Mouse (Mus musculus) gastrocnemius, postnatal 4 days (tissue): Measurements from ENCODE around the gene Col5a1. TPM values are rescaled to one million over a fixed set of nuclear protein-coding genes. Genes with fewer than 3 reads are reported as not detected.
A peak's percentile ranks its signal among the peaks of the same experiment; 100 is the strongest.

Source experiments
- DNase-seq, 2 experiments: peaks; one replicate each; pipeline ENCODE4 v3.0.0; 2021 to 2022; ENCODE audit warnings: low spot score in 2 of 2, mixed read lengths in 2 of 2
- total RNA-seq, 2 experiments: library from RNA; stranded (reverse); gene quantifications; 2 replicates each; pipeline ENCODE4 v1.2.3; 2021

Col5a1 gene
- total RNA-seq, 2 experiments from 2014 or later, result 479 to 480 TPM

DNA sequence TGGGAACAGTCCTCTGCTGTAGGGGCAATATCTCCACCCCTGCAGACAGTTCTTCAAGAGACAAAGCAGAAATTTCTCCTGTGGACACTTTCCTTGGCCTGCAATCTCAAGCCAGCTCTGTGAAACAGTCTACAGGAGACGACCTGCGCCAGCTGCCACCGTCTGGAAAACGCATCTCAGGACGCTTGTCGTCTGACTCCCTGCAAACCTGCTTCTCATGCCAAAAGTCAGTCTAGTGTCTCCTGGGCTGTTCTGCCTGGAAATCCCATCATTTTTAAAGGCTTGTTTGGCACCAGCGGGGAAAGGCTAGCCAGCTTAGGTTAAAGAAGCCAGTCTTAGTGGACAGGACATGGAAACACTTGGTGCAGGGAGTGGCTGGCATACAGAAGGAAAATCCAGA, 2.9 kb upstream of the Col5a1 start:
- DNase-seq, result no peak

DNA sequence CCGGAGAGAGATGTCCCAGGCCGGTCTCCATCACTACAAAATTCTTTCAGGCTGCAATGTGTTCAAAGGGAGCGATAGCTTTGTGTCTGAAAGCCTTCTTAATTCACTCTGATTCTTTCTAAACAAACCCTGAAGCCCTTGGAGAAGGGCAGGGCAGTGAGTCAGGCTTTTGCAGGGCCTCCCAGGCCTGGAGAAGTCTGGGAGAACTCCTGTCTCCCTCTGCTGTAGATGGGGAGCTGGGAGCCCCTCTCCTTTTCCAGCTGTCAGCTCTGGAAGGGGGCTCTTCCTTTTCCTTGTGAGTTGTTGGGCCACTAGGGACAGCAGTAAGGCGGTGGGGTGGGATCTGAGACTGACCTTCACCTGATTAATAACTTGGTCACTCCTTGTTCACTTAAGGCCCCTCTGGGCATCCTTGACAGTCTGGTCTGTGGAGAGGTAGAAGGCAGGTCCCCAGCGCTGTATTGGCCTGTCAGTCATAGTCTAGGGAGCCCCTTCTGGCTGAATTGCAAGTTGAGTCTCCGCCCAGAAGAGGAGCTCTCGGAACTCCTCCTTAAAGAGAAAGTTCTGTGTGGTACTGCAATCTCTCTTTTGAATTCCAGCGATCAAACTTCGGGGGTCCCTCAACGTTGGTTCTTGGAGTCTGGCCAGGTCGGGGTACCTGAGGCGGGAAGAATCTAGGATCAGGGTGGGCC, 623 bp upstream of the Col5a1 start:
- DNase-seq, result no peak

DNA sequence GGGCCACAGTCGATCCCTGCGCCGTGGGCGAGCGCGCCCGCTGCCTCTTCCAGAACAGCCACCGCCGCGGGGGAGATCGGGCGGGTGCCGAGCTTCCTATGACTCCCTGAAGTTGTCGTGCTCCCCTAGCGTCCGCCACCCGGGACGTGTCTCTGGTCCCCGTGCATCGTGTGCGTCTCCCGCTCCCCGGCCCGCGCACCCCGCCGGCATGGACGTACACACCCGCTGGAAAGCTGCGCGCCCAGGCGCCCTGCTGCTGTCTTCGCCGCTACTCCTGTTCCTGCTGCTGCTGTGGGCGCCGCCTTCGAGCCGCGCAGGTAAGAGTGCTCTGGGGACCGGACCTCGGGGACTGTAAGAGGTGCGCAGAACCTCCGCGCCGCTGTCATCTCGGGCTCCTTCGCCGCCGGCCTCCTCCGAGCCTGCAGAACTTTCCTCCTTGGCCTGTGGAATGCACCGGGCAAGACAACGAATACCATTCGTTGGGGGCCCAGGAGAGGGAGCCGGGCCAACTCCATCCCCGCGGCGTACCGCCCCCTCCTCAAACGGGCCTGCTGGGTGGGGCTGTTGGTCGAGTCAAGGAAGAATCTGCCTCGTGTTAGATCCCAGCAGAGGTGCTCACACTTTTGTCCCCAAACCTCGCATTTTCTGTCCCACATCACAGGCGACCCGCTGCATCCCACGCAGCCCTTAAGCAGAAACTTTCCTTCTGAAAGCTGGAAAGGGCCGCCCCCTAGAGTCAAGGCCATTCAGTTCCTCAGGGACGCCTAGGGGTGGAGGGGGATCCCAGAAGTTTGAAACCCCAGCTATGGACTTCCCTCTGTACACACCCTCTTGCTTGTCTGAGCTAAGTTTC, 609 bp downstream of the Col5a1 start:
- DNase-seq, result peak in 1 of 2 experiments; percentile 69

DNA sequence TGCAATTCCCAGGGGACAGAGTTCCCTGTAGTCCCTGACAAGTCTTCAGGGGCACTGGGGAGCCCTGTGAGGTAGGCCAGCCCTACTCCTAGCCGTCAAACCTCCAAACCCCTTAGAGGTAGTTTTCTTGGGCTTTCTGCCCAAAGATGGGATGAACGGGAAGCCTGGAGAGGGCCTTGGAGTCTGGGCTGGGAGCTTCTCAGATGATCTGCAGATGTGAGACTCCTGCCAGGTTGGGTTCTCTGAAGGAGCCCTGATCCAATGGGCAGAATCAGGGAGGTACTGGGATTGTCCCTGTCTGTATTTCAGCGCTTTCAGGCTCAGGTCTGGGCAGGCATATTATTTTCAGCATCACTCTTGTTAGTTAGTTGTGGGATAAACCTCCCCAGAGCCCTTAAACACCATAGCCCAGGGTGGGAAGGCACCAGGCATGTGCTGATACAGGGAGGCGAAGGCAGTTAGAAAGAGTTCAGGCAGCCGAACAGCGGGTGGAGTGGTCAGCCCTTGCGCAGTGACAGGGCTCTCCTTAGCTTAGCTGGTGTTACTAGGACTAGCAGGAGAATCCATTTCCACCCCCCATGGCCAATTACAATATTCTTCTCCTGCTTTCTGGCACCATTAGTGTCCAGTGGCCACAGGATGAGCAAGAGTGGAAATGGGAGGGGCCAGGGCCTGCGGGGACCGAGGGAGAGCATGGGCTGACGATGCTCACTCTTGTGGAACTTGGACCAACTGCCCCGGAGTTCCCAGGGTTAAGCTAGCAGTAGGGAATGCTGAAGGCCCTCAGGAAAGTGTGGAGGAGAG, 1.4 kb downstream of the Col5a1 start:
- DNase-seq, result peak in 1 of 2 experiments; percentile 63

DNA sequence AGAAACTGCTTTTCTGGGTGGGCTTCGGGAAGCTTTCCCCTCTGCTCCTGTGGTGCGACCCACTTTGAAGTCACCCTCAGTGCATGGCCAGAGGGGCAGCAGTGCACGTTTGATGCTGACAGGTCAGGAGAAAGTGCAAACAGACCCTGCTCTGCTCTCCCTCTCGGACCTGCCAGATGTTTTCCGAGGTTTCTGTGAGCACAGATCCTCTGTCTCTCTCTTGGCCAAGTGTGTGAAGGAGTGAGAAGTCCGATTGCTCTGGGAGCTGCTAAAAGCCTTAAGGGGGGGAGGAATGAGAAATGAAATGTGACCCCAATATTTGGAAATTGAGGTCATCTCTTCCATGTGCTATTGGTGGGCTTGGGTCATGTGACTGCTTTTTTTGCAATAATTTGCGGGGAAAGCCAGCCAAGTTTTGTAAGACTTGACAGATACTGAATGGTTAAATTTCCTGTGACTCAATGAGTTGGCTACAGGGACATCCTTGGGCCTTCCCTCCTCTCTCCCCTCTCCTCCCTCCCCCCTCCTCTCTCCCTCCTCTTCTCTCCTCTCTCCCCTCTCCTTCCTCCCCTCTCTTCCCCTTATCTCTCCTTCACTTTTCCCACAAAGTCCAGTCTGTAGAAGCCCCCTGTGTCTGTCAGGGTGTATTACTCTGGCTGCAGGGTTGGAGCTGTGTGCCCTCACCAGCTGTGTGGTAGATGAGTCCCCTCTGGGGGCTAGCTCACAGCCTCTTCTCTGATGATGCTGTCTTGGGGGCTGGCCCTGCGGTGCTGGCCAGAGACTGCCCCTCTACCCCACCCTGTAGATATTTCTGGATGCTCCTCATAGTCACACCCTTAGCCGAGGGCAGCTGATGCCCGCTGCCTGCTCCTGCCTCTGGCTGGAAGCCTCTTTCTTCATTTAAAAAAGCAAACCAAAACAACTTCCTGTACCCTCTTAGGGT, 2.6 kb downstream of the Col5a1 start:
- DNase-seq, result peak in 1 of 2 experiments; percentile 65

DNA sequence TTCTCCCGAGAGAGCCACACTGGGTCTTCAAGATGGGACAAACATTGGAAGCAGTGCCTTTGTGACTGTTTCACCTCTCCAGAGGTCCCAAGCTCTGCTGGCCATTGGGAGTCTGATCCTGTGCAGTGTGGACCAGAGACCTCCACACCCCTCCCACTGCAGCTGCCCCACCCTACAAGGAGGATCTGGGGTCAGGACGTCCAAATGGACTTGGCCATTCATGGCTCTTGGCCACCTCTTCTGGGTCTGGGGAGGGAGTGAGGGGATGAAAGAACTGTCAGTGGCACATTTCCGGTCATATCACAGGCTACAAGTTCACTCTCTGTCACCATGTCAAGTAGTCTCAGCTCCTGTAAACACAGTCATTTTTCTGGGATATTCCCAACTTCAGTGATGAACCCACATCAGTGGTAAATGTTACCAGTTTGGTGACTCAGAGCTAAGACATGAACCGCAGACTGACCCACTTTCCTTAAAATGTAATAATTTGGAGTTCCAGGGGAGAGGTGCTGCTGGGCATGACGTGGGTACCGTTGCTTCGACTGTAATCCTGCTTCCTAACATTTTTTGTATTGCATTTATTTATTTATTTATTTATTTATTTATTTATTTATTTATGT, 5.8 kb downstream of the Col5a1 start:
- DNase-seq, result no peak

DNA sequence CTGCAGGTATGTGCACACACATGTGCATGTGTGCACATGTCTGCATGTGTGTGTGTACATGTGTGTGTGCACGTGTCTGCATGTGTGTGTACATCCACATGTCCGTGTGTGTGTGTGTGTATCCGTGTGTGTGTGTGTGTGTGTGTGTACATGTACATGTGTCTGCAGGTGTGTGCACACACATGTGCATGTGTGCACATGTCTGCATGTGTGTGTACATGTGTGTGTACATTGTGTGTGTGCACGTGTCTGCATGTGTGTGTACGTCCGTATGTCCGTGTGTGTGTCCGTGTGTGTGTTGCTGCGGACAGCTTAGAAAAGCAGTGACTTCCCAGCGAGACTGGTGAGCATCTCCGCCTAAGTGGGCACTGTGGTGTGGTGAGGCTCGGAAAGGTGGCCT, 6.8 kb downstream of the Col5a1 start:
- DNase-seq, result no peak

DNA sequence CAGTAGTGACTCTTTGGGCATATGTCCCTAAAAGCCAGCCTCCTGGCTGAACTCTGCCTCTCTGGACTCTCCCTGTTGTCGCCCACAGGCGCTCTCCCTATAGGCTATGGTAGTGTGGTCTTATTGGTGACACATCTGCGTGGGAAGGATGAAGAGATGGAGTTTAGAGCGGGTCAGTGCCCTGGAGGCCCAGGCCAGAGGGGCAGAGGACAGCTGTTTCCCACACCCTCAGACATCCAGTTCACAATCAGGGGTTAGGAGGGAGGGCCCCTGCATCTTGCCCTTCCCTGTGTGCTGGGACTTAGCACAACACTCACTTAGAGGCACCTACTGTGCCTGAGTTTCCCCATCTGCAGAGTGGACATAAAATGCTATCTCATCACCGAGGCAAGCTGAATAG, 8.8 kb downstream of the Col5a1 start:
- no peak for DNase-seq

DNA sequence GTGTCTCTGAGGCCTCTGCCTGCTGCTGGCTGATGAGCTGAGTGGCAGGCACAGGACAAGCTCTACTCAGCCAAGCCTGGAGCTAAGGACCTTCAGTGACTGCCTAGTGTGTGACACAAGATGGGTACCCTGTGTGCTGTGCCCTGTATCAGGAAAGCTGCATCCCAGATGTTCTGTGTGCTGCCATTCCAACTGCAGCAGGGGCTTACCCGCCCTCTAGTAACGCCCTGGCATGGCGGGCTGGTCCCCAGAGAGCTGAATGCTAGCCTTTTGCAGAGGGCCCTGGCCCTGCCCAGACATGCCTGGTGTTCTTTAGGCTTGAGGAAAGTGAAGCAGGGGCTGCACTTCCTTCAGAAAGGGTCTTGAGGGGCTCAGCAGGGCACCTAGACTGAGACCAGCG, 9.4 kb downstream of the Col5a1 start:
- no peak for DNase-seq

DNA sequence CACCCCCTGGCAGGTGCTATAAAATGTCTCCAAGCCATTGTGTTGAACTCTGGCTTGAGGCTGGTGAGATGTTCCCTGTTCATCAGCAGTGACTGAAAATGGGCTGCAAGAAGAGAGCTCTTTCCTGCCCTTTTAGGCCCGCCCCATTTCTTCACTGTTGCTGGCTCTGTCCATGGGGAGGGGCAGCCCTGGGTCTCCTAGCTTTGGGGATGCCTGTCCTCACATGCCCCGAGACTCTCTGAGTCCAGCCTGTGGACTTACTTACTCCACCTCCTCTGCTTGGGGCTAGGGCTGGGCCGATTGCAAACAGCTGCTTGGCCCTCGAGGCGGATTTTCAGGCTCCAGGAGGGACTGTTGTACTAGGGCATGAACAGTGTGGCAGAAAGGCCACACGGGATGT, 10.9 kb downstream of the Col5a1 start:
- DNase-seq, result peak in 1 of 2 experiments; percentile 48

DNA sequence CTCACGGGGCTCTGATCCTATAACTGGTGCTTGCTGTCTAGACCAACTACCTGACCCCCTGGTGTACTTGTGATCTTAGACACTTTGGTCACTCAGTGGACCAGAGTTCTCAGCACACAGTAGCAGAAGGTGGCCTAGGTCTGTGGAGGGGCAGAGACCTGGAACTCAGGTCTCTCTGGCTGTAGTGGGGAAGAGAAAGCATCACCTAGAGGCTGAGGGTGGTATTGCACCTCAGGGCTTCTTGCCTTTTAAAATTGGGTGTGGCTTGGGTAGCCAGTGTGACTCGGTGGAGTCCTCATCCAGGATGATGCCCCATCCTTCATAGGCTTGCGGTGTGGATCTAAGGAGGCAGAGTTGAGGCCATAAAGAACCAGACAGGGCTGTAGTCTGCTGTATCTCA, 13.7 kb downstream of the Col5a1 start:
- DNase-seq, result peak in 1 of 2 experiments; percentile 52

DNA sequence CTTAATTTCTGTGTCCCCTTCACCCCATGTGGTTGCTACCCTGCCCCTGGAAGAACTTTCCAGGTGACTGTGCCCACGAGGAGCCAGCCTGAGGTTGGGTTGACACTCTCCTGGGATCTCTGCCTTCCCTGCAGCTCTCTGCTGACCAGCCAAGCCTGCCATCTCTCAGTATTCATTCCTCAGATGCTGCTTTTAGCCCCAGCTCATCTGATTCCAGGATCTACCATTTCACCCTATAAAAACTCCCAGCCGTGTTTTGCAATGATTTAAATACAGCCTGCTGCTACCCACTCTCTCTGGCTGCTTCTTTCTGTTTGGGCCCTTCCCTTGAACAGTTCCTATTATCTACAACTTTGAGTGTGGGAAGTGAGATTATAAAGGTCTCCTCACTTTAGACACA, 14.9 kb downstream of the Col5a1 start:
- DNase-seq, result no peak

DNA sequence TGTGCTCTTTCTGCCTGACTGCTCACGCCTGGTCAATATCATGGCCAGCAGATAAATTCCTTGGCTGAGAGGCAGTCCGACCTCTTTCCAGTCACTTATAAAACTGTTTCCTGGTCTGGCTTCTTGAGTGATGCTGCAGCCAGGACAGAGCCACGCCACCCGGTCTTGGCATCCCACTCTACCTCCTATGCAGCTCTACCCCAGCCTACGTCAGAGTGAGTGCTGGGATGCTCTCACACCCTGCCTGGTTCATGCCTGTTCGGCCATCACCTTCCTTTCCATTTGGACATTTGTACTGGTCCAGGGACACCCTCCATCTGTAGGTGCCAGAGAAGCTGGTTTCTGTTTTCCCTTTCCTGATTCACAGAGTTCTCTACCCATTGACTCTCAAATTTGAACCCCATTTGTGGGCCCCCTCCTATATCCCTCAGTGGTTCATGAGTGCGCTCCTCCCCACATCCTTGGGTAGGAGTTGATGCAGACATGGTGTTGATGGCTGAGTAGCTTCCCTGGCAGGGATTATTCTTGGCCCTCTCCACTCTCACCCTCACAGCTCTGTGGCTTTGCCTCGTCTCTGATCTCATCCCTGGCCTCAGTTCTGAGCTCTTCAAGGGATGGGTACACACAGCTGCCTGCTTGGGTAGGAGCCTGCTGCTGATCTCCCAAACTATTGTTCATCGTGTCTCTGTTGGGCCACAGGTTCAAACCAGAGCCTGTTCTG, 15.5 kb downstream of the Col5a1 start:
- DNase-seq, result no peak

DNA sequence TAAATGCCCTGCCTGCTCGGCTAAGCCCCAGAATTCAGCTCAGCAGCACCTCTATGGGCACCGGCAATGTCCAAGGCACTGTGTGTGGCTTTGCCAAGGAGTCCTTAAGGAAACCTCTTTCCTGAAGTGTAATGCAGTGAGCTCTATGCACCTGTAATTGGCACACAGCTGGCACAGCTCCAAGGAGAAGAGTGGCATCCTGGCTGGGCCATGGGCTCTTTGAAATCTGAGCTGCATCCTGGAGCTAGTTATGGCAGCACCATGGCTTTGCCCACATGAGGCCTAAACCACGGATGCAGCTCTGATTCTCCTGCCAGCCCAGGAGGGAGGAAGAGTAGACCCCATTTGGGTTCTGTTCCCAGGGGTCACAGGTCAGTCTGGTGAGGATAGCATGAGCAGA, 16.1 kb downstream of the Col5a1 start:
- no peak for DNase-seq

DNA sequence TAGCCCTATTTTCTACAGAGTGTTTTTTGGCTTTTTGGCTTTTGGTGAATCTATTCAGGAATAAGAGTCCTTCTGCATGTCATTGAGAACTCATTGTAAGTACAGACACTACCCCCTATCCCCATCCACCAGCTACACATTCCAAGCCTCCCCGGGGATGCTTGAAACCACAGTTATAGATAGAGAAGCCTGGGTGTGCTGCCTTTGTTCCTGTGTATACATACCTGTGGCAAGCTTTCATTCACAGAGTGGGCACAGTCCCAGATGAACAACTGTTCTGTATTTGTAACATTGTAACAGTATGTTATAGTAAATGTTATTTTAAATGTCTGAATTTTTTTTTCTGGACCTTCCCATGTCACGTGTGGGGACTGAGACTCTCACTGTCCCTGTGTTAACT, 19.2 kb downstream of the Col5a1 start:
- no peak for DNase-seq

DNA sequence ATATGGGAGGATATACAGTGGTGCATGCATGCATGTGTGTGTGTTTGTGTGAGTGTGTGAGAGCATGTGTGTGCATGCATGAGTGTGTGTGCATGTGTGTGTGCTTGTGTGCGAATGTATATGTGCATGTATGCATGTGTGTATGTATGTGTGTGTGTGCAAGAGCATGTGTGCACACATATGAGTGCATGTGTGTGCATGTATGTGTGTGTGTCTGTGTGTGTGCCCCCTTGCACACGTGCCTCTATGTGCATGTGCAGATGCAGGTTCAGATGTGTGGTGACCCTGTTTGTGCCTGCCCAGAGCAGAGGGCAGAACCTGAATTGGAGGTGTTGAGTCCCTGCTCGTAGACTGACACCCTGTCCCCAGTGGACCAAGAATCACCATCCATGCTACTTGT, 24.3 kb downstream of the Col5a1 start:
- no peak for DNase-seq

DNA sequence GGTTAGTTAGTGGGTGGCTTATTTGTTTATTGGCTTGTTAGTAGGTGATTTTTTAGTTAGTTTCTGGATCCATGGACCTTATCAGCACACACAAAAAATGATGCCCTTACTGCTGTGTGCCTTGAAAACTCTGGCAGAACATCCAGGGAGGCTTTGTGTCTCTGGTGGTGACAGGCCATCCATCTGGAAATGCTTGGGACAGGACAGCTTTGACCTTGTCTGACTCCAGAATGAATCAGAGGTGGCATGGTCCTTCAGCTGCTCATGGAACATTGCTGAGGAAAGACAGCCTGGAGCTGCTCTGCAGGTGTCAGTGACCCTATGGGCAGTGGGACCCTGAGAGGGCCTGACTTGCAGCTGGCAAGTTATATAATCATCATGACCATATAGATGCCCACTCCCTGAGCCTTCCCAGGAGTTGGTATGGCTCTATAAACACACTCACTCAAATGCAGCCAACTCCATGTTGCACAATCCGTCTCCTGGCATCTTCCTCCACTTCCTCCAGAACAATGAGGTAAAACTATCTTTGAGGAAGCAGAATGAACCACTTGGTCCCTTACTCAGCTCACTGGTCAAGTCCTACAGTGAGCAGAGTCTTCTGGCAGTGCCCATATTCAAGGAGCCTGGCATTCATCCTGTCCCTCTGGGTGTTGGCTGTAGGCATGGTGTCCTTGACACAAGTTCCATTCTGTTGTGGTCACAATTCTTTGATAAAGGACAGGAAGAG, 26.5 kb downstream of the Col5a1 start:
- no peak for DNase-seq

DNA sequence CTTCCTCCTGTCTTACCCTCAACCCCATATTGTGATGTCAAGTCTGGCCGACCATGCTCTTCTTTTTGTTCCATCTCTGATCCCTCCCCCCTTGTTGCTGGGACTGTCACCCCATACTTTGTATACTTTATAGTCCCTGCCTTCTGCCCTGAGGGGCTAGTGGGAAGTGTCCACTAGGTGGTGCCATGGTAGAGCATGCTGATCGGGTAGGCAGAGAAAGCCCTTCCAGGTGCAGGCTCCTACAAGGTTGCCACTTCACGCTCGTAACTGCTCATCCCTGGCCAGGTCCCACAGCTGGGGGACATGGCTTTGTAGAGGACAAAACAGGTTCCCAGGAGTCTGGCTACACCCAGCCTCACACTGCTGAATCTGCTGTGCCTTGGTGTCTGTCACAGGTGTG, 29.5 kb downstream of the Col5a1 start:
- no peak for DNase-seq

DNA sequence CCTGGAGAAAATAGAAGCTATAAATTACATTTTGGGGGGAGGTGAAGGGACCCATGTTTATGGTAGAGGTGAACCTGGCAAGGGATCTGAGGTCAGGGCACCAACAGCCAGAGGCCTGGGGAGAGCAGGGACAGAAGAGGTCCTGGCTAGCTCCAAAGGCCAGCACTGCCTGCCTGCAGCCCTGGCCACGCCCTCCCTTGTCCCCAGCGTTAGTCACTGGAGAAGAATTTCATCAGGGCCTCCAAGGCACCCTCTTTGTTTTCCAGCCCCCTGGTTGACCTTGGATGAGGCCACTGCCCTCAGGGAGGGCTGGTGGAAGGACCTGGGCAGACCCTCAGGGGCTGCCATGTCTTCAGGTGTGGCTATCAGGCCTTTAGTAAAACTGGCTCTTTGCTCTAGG, 30.1 kb downstream of the Col5a1 start:
- DNase-seq, result no peak
